Mouse (Mus musculus) small intestine, adult 2 months (tissue): ENCODE results near the gene Wdr19.

Experiments used
- CTCF ChIP-seq: fragments of 200-500 bp; IDR thresholded peaks from 2 replicates; pipeline ENCODE4 v1.5.1; 2012; ENCODE audit warnings: low read depth, mild to moderate bottlenecking, control low read depth, inconsistent platforms, low read length, moderate library complexity, mixed read lengths; ENCODE audit not compliant: insufficient replicate concordance, insufficient read length; ENCODE audit errors: extremely low read depth
- POLR2A ChIP-seq: fragments of 200-500 bp; IDR thresholded peaks from 2 replicates; pipeline ENCODE4 v1.6.1; 2012; ENCODE audit warnings: low read depth, mild to moderate bottlenecking, control low read depth, inconsistent platforms, low read length, moderate library complexity

GRCm38 (mm10) chr5:65170206-65170605, 29.3 kb upstream of the Wdr19 start:
- TF ChIP-seq CTCF = no peak
- TF ChIP-seq POLR2A = no peak
